Mouse (Mus musculus) brain, adult 2 months (tissue): ENCODE data around the gene Kcna10.
A peak's percentile ranks its signal among the peaks of the same experiment; 100 is the strongest.

Experiments
- DNase-seq: peaks from one replicate; pipeline ENCODE4 v3.0.0; 2011; ENCODE audit warnings: low read depth, low spot score

Kcna10 gene

DNA sequence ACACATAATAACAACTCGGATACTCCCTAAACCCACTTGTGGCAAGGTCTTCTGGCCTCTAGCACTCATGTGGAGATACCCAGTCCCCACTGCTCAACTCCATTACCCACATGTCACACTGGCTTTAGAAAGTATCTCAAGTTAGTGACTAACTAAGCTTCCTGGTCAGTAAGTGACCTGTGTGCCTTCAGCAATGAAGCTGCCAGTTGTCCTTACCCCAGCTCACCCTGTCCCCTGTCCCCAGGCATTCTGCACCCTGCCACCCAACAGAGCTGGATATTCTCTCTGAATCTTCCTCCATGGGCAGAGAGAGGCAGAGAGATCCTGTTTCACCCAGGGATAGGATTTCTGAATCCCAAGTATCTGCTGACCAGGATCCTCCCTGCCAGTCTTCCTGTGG, at the start of gene Kcna10:
Gene Kcna10, plus strand, starts transcription at position 301 of the 400 bp plus-strand sequence.
- no peak for DNase-seq

GRCm38 (mm10) chr3:107134457-107134856, 48.4 kb upstream of the Kcna10 start:
- no peak for DNase-seq

DNA sequence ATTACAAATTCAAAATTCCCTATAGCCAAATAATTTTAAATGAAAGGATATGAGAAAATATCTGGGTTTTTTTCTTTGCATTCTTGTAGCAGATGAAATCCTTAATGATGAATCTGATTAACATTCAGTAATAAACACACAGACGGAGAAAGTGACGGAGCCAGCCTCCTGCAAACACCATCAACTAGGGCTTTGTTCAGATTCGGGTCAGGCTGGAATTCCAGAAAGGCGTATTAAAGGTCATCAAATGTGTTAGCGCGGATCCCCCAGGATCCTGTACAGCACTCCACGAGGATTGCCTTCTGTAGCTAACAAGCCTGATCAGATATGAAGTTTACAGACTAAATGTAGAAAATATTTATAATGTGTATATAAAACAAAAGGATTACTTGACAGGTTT, 35.7 kb upstream of the Kcna10 start:
- DNase-seq = no peak

DNA sequence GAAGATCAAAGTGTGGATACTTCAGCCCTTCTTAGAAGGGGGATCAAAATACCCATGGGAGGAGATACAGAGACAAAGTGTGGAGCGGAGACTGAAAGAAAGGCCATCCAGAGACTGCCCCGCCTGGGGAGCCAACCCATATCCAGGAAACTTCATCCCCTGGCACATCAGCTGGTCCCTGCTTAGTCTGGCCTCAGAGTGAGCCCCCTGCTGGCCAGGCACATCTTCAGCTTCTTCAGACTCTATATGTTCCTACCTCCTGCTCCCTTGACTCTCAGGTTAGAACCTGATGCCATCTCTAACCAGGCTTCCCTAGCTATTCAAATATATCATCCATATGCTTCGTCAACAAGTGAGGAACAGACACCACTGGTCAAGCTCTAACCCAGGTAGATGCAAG, 33.9 kb upstream of the Kcna10 start:
- peak; percentile 73 for DNase-seq

DNA sequence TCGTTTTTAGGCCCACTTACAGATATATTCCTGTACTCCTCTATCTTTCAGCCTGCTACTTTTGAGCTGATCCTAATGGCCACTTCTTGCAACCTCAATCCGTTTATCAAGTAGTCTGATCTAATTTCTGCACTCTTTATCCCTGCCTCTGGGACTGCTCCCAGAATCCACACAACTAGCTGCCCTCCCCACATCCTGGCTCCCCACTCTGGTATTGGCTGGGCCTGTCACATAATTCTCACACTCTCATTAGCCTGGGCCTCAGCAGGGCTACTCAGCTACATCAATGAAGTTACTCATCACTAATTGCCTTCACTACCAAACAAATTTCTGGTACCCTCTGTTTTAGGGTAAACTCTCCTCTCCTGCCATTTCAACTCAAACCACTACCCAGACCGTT, 32.4 kb upstream of the Kcna10 start:
- peak; percentile 44 for DNase-seq

DNA sequence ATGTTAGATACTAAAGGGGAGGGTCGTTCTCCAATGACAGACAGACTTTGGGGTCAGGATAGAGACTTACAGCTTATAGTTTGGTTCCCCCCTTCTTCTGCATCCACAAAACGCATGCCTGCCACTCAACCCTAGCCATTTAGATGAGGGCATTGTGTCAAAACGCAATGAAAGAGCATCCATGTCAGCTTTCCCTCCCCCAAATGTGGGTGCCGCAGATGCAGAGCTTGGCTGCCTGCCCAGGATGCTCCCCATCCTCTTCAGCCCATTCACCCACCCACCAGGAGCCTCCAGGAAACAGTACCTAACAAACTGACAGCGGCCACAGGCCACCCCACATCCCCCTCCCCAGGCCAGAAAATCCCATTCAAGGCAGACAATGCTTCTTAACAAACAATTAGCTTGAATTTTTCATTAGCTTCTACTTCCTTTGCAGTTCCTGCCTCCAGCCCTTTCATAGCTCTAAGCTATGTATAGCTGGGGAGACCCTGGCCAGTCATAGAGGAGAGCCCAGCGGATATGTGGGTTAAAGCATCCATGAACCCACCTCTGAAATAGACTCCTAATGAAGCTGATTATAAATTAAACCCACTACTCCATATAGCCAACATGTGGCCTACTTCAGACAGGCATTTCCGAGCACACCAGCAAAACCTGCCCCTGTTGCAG, 31.9 kb upstream of the Kcna10 start:
- DNase-seq = peak; percentile 74

GRCm38 (mm10) chr3:107153772-107154655, 28.8 kb upstream of the Kcna10 start:
- peak; percentile 76 for DNase-seq

DNA sequence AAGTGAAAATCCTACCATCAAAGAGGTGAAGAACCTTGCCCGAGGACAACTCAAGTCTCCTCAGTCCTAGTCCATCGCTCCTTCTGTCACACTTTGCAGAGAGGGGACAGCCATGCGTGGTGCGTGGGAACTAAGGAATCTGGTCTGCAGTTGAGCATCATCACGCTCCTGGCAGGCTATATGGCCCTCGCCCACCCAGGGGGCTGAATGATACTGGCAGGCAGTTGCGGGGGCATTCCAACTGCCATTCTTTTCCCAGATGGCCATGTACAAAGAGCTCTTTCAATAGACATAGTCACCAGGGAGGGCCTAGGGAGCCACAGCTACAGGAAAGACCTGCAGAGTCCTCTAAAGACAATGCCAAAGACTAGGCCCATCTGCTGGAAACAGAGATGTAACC, 24.0 kb upstream of the Kcna10 start:
- no peak for DNase-seq

- DNase-seq = peak; percentile 72
Measured at GRCm38 (mm10) chr3:107159418-107159817, 23.4 kb upstream of the Kcna10 start.

DNA sequence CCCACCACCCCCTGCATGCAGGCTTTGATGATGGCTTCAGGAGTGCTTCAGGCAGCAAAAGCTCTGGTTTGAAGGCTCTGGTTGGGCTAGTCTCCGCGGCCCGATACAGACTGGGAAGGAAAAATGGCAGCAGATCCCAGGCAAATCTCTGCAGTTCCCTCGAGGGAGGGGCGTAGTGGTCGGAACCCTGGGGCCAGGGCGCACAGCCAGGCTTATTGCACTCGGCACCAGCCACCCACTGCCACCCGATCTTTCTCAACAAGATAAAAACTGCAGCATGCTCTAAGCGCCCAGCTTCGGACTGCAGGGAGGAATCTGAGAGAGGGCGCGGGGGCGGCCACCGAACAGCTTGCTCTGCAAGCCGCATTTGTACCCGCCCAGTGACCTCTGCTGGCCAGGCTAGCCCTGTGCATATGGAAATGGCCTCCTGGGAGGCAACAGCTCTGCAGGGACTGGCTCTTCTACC, 23.0 kb upstream of the Kcna10 start:
- peak; percentile 87 for DNase-seq

DNA sequence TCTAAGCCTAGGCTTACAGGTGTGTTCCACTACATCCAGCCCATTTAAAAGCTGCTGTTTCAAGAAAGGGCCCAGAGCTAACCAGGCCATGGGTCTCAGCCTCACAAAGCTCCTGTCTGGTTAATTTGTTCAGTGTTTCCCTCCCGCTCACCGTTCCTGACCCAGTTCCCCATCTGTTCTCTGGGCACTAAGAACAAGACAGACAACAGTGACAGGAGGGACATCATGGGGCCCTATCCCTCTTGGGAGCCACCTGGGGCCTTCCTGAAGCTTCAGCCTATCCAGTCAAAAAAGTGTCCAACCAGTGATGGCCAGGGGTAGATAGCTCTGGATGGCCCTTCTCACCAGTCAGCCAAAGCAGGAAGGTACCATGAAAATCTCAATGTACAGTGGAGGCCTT, 20.1 kb upstream of the Kcna10 start:
- DNase-seq = peak; percentile 90

DNA sequence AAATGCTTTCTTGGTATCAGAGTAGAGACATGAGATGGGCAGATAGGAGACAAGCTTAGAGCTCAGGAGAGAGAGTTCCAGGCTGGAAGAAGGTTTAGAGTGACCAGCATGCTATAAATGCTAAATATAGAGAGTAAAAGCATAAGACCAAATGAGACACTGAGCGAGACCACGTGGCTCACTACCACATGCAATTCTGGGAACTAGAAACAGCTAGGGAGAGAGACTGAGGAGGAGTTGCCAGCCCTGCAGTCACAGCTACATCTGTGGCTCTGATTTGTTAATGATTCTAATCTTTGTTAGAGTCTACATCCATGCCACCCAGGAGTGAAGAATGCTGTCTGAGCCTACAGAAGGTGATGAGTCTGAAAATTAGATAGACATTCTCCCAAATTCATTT, 13.3 kb upstream of the Kcna10 start:
- peak; percentile 81 for DNase-seq

GRCm38 (mm10) chr3:107171964-107172363, 10.9 kb upstream of the Kcna10 start:
- no peak for DNase-seq

- peak; percentile 98 for DNase-seq
Measured at GRCm38 (mm10) chr3:107172556-107172955, 10.3 kb upstream of the Kcna10 start.

GRCm38 (mm10) chr3:107175486-107175885, 7.4 kb upstream of the Kcna10 start:
- DNase-seq = peak; percentile 100

DNA sequence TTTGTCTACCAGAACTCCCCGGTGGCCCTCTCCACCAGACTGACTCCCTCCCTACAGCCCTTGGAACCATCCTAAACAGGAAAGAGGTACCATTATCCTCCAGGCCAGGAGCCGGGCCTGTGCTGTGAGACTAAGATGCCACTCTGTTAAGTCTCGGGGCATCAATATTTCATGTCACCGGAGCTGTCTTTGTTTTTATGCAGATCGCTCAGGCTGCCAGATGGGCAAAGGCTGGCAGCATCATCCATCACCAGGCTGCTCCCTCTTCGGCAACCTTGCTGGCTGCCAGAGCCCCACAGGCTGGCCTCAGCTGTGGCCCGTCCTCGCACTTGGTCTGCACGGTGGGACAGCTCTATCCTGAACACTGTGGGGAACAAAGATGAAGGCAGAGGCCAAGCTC, 6.4 kb upstream of the Kcna10 start:
- DNase-seq = peak; percentile 93

- no peak for DNase-seq
Measured at GRCm38 (mm10) chr3:107180860-107181259, 2.0 kb upstream of the Kcna10 start.

GRCm38 (mm10) chr3:107183178-107183577, 322 bp downstream of the Kcna10 start:
- peak; percentile 45 for DNase-seq

DNA sequence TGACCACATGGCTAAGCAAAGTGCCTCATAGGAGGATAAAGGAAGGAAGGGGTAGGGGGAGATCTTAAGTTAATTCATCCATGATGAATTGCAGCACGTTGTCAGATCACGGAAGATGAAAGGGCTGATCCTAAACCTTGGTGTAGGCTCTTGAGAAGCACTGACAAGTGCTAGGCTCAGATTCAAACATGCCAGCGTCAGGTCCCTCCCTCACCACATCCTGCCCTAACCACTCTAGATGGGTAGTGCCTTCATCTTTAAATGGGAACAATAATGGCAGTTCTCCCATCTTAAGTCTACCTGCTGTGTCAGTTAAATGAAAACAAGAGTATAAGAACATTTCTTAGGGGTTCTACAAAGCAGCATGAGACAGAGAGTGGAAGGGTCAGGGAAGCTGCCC, 2.7 kb downstream of the Kcna10 start:
- no peak for DNase-seq

GRCm38 (mm10) chr3:107187022-107187421, 4.2 kb downstream of the Kcna10 start:
- DNase-seq = peak; percentile 48

DNA sequence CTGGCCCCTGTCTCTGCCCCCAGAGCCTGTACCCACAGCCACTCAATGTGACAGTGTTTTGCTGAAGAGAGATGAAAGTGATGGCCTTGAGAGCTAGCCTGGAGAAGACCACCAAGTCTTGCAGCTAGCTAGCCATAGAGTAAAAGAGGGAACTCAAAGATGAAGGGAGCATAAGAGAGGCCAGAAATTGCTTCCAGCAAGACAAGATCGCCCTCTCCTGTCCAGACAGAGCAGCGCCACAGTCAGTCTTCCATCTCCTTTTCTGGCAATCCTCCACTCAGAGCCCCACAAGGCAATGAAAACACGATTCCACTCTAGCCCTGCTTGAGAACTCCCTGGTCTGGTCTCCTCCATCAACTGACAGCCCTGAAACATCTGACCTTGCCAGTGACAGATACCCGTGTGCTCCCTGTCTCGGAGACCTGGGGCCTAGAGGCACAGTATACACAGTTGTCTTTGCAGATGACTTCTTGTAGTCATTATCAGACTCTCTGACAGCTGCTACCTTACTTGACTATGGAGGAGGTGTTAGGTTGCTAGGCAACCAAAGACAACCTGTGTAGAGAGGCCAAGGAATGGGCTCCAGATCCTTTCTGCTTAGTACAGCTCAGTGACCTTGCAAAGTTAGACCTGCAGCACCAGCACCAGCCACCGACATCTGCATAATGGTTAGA, 5.5 kb downstream of the Kcna10 start:
- DNase-seq = peak; percentile 92
